Mouse (Mus musculus): Measurements from ENCODE around the gene Aqr. TPM values are rescaled to one million over a fixed set of nuclear protein-coding genes. Genes with fewer than 3 reads are reported as not detected.

The Aqr gene
- 11.3 and 25.5 TPM in 2 replicates for polyA plus RNA-seq (2012; ENCODE audit: low replicate concordance)

GRCm38 (mm10) chr2:114186924-114187323, at the start of gene Aqr:
Gene Aqr (minus strand): TSS chr2:114187024.

GRCm38 (mm10) chr2:114200932-114201559, 14.2 kb upstream of the Aqr start, which contains the start of gene Zfp770:
Gene Zfp770 (minus strand): TSS chr2:114201469.

GRCm38 (mm10) chr2:114052696-114053598, 133.9 kb downstream of the Aqr start, which contains the start of gene Actc1:
Gene Actc1 (minus strand): TSS chr2:114053548.

Other genes with a start within 250 kb of the Aqr start
- gene Gjd2, start 173.4 kb downstream of the Aqr start, polyA plus RNA-seq (2012; ENCODE audit: low replicate concordance) = not detected in 2 replicates
- not detected in 2 replicates for gene Actc1, start 133.5 kb downstream of the Aqr start, polyA plus RNA-seq (2012; ENCODE audit: low replicate concordance)
- gene Zfp770, start 14.4 kb upstream of the Aqr start, polyA plus RNA-seq (2012; ENCODE audit: low replicate concordance) = 0.10 and 1.0 TPM in 2 replicates

Data from hematopoietic multipotent progenitor cell, adult 10-12 weeks (in vitro differentiated cells).